Mouse (Mus musculus) stomach, postnatal 0 days (tissue): ENCODE measurements at regions not wholly inside any gene's neighbourhood (a gene's known extent, or its start where the extent isn't known, plus 50 kb on each side); places are given as distances from the start of the nearest gene placed in this dataset.

ENCODE experiments used
- ATAC-seq: fragments of 200-750 bp; cut with Nextera tagmentation; 2 replicates; pipeline ENCODE4 v1.8.0; 2017; ENCODE audit not compliant: low FRiP score, low TSS enrichment
- DNase-seq: peaks from one replicate; pipeline ENCODE4 v3.0.0-alpha.2; 2016; ENCODE audit warnings: low spot score
- H3K27ac ChIP-seq: fragments of 300-500 bp; sonication (generic); replicated peaks from 2 replicates; pipeline ENCODE4 v1.5.1; 2014; ENCODE audit warnings: mild to moderate bottlenecking, control low read depth
- H3K27me3 ChIP-seq: fragments of 300-500 bp; sonication (generic); 2 replicates; pipeline ENCODE4 v1.6.1; 2014; ENCODE audit warnings: low read length; ENCODE audit not compliant: control insufficient read depth, insufficient read depth
- H3K36me3 ChIP-seq: fragments of 300-500 bp; sonication (generic); 2 replicates; pipeline ENCODE4 v1.6.1; 2014; ENCODE audit warnings: low read length, mixed read lengths; ENCODE audit not compliant: control insufficient read depth, insufficient read depth
- H3K4me1 ChIP-seq: fragments of 300-500 bp; sonication (generic); replicated peaks from 2 replicates; pipeline ENCODE4 v1.6.1; 2014; ENCODE audit warnings: antibody characterized with exemption; ENCODE audit not compliant: control insufficient read depth, insufficient read depth
- H3K4me2 ChIP-seq: fragments of 300-500 bp; sonication (generic); replicated peaks from 2 replicates; pipeline ENCODE4 v1.6.1; 2014; ENCODE audit warnings: low read depth, mild to moderate bottlenecking, control low read depth, moderate library complexity
- H3K4me3 ChIP-seq: fragments of 300-500 bp; sonication (generic); 2 replicates; pipeline ENCODE4 v1.5.1; 2014; ENCODE audit warnings: low read depth, low read length, control low read depth
- H3K9ac ChIP-seq: fragments of 300-500 bp; sonication (generic); 2 replicates; pipeline ENCODE4 v1.6.1; 2014; ENCODE audit warnings: mild to moderate bottlenecking, low read length, control low read depth, mixed read lengths
- H3K9me3 ChIP-seq: fragments of 300-500 bp; sonication (generic); 2 replicates; pipeline ENCODE4 v1.6.1; 2016; ENCODE audit warnings: low read length; ENCODE audit not compliant: control insufficient read depth
- CTCF ChIP-seq: IDR thresholded peaks from 2 replicates; pipeline ENCODE4 v1.5.1; 2016; ENCODE audit warnings: antibody characterized with exemption, low read depth, mild to moderate bottlenecking, moderate library complexity
- EP300 ChIP-seq: optimal IDR thresholded peaks from 2 replicates; pipeline ENCODE3; 2016; ENCODE audit warnings: antibody characterized with exemption
- WGBS: fragments of 180-500 bp; shearing (Covaris S2); extraction: QIAGEN DNeasy Blood & Tissue Kit; methylation state at CpG from one replicate; pipeline ENCODE4 v1.1.7; 2014; 5-methylcytosine and 5-hydroxymethylcytosine counted together

GRCm38 (mm10) chr11:32931928-32932327 lies 107.5 kb upstream of the Smim23 start:
- no peak for TF ChIP-seq CTCF
- TF ChIP-seq EP300 = no peak
- ATAC-seq = no peak
- H3K36me3 ChIP-seq = no peaks in the 10 kb centered on the region
- no peak overlapping the region for H3K27ac ChIP-seq
- no peaks in the 10 kb centered on the region for H3K4me1 ChIP-seq
- H3K4me2 ChIP-seq = no peak overlapping the region
- no peaks in the 10 kb centered on the region for H3K27me3 ChIP-seq
- 62% methylated on average over 9 of the region's 9 CpGs for WGBS
- DNase-seq = no peak
- H3K4me3 ChIP-seq = no peak overlapping the region
- H3K9ac ChIP-seq = no peak overlapping the region
- no peaks in the 10 kb centered on the region for H3K9me3 ChIP-seq

GRCm38 (mm10) chr11:32931018-32931417 lies 106.6 kb upstream of the Smim23 start:
- no peak for TF ChIP-seq CTCF
- ATAC-seq = no peak
- no peaks in the 10 kb centered on the region for H3K9me3 ChIP-seq
- H3K27ac ChIP-seq = no peak overlapping the region
- no peak overlapping the region for H3K4me2 ChIP-seq
- H3K4me1 ChIP-seq = no peaks in the 10 kb centered on the region; the same call in 1 of the 2 replicates
- no peak overlapping the region for H3K4me3 ChIP-seq
- H3K9ac ChIP-seq = no peak overlapping the region
- no peaks in the 10 kb centered on the region for H3K36me3 ChIP-seq
- DNase-seq = no peak
- no peaks in the 10 kb centered on the region for H3K27me3 ChIP-seq
- WGBS = 16% methylated on average over 14 of the region's 14 CpGs

- no peaks in the 10 kb centered on the region; the same call in 1 of the 2 replicates for H3K4me1 ChIP-seq
- ATAC-seq (no peak), DNase-seq (no peak)
- no peak overlapping the region for H3K4me2 ChIP-seq
- no peaks in the 10 kb centered on the region for H3K9me3 ChIP-seq
- no peak overlapping the region for H3K9ac ChIP-seq
- no peak for TF ChIP-seq EP300
- no peak for TF ChIP-seq CTCF
- H3K27ac ChIP-seq = no peak overlapping the region
- no peaks in the 10 kb centered on the region for H3K36me3 ChIP-seq
- no peaks in the 10 kb centered on the region for H3K27me3 ChIP-seq
- 34% methylated on average over 2 of the region's 2 CpGs for WGBS
- H3K4me3 ChIP-seq = no peak overlapping the region
Observed at GRCm38 (mm10) chr11:32928837-32929236, 104.4 kb upstream of the Smim23 start.

- H3K9me3 ChIP-seq = no peaks in the 10 kb centered on the region
- ATAC-seq (peak; percentile 85), DNase-seq (peak; percentile 57)
- TF ChIP-seq CTCF (no peak), EP300 (no peak)
- peak overlapping the region; percentile 42 for H3K4me2 ChIP-seq
- no peaks in the 10 kb centered on the region; the same call in 1 of the 2 replicates for H3K4me1 ChIP-seq
- peak overlapping the region; percentile 47; the same call in 1 of the 2 replicates for H3K9ac ChIP-seq
- H3K27ac ChIP-seq = peak overlapping the region; percentile 56
- WGBS = 4% methylated on average over 33 of the region's 33 CpGs
- no peaks in the 10 kb centered on the region for H3K36me3 ChIP-seq
- H3K4me3 ChIP-seq = peak overlapping the region; percentile 17; the same call in 1 of the 2 replicates
- no peaks in the 10 kb centered on the region for H3K27me3 ChIP-seq
Observed at GRCm38 (mm10) chr11:32925421-32926271, 101.2 kb upstream of the Smim23 start.

- Histone ChIP-seq H3K9me3 (no peaks in the 10 kb centered on the region), H3K4me2 (no peak overlapping the region), H3K4me1 (no peaks in the 10 kb centered on the region; the same call in 1 of the 2 replicates), H3K27me3 (no peaks in the 10 kb centered on the region), H3K36me3 (no peaks in the 10 kb centered on the region), H3K9ac (no peak overlapping the region), H3K4me3 (no peak overlapping the region), H3K27ac (no peak overlapping the region)
- ATAC-seq (no peak), DNase-seq (no peak)
- TF ChIP-seq CTCF (no peak), EP300 (no peak)
- WGBS = 55% methylated on average over 7 of the region's 7 CpGs
Observed at GRCm38 (mm10) chr11:32924932-32925331, 100.5 kb upstream of the Smim23 start.

- Histone ChIP-seq H3K4me2 (no peak overlapping the region), H3K4me3 (no peak overlapping the region), H3K36me3 (no peaks in the 10 kb centered on the region), H3K27ac (no peak overlapping the region), H3K9me3 (no peaks in the 10 kb centered on the region), H3K9ac (no peak overlapping the region), H3K27me3 (no peaks in the 10 kb centered on the region), H3K4me1 (no peaks in the 10 kb centered on the region)
- WGBS = 69% methylated on average over 3 of the region's 3 CpGs
- ATAC-seq (no peak), DNase-seq (no peak)
- no peak for TF ChIP-seq EP300
- no peak for TF ChIP-seq CTCF
Observed at GRCm38 (mm10) chr11:32913071-32913470, 88.7 kb upstream of the Smim23 start.
